Mouse (Mus musculus) ES-Bruce4 (cell line): Measurements from ENCODE around the gene H1foo. TPM values are rescaled to one million over a fixed set of nuclear protein-coding genes. Genes with fewer than 3 reads are reported as not detected.

Experiments
- H3K27ac ChIP-seq: 2 replicates; pipeline ENCODE4 v1.5.1; 2012; ENCODE audit warnings: low read length, inconsistent platforms; ENCODE audit not compliant: insufficient read depth
- H3K27me3 ChIP-seq: 2 replicates; pipeline ENCODE4 v1.6.1; 2012; ENCODE audit warnings: mild to moderate bottlenecking, low read length, inconsistent platforms; ENCODE audit not compliant: control insufficient read depth, poor library complexity, insufficient read depth, severe bottlenecking
- H3K36me3 ChIP-seq: 2 replicates; pipeline ENCODE4 v1.6.1; 2012; ENCODE audit warnings: inconsistent platforms, mild to moderate bottlenecking, low read length, moderate library complexity; ENCODE audit not compliant: control insufficient read depth, poor library complexity, insufficient read depth, severe bottlenecking
- H3K4me1 ChIP-seq: one replicate; pipeline ENCODE4 v1.8.1; 2011; ENCODE audit warnings: low read length; ENCODE audit not compliant: control insufficient read depth, insufficient read depth
- H3K4me3 ChIP-seq: 2 replicates; pipeline ENCODE4 v1.5.1; 2011; ENCODE audit warnings: low read depth, mild to moderate bottlenecking, low read length
- H3K9ac ChIP-seq: 2 replicates; pipeline ENCODE4 v1.6.1; 2012; ENCODE audit warnings: low read depth, mild to moderate bottlenecking, inconsistent platforms; ENCODE audit not compliant: poor library complexity, severe bottlenecking
- H3K9me3 ChIP-seq: replicated peaks from 2 replicates; pipeline ENCODE4 v1.6.1; 2012; ENCODE audit warnings: mild to moderate bottlenecking, low read length, inconsistent platforms; ENCODE audit not compliant: control insufficient read depth, poor library complexity, insufficient read depth, severe bottlenecking
- CTCF ChIP-seq: IDR thresholded peaks from one replicate; pipeline ENCODE4 v1.8.1; 2011; ENCODE audit warnings: low read depth, low read length
- EP300 ChIP-seq: IDR thresholded peaks from 2 replicates; pipeline ENCODE4 v1.6.1; 2011; ENCODE audit warnings: low read depth, low read length; ENCODE audit not compliant: insufficient read depth
- POLR2A ChIP-seq: IDR thresholded peaks from one replicate; pipeline ENCODE4 v1.8.1; 2011; ENCODE audit warnings: low read length; ENCODE audit not compliant: insufficient read depth
- polyA plus RNA-seq: library from polyadenylated mRNA; stranded (reverse); fragments of >200 nt; gene quantifications from 2 replicates; pipeline ENCODE4 v1.2.4, GENCODE M21; 2011; ENCODE audit warnings: low read depth; ENCODE audit not compliant: missing spikeins, insufficient read depth, insufficient read length

Gene H1foo
- polyA plus RNA-seq, 1 experiment = not detected

DNA sequence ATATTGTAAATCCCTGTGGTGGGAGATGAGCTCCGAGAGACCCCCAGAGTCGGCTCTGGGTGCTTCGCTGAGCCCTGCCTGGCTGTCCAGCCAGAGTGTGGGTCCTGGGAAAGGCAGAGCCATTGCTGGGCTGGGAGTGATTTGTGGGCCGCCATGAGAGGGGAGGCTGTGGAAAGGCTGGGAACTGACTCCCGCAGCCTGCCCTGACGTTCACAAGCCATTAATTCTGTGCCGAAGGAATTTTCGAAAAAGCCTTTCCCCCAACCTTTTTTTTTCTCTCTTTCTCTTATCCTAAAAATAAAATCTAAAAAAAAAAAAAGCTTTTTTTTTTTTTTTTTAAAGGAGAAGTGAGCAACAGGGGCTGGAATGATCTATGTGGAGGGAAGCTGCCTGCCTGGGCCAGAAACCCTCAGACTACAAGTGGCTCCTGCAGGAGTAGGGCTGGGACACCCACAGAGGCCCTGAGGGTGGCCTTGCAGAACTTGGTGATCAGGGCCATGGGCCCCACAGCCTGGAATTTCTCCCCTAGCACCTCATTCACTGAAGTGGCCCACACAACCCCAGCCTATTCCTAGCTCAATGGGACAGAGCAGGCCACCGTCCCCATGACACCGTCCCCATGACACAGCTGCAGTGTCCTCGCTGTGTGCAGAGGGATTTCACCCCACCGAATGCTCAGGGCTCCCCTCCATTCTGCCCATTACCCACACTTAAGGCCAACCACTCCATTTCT lies 38.7 kb downstream of the H1foo start:
- no peak overlapping the region for H3K27ac ChIP-seq

DNA sequence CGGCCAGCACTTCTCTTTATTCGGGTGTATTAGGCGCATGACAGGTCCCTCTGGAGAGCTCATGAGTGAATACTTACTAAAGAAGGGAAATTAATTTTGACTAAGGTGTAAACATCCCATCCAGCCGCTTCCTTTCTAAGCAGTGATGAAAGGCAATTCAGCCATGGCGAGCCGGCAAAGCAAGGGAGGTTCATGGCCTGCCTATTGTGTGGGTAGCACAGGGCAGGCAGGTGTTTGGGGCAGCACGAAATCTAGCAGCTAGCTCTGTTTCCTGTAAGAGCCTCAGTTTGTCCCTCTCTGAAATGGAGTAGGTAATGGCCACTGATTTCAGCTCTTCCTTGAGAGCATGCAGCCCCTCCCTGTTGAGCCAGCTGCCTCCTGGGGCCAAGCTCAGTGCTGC lies 39.8 kb downstream of the H1foo start:
- H3K27me3 ChIP-seq = no peaks in the 10 kb centered on the region

More for the DNA sequence above, 38.7 kb downstream of the H1foo start:
- Histone ChIP-seq H3K9ac (no peak overlapping the region), H3K27me3 (no peaks in the 10 kb centered on the region), H3K4me1 (no peaks in the 10 kb centered on the region), H3K4me3 (no peak overlapping the region), H3K9me3 (no peaks in the 10 kb centered on the region), H3K36me3 (no peaks in the 10 kb centered on the region)
- TF ChIP-seq EP300 = no peak
- TF ChIP-seq POLR2A = no peak
- TF ChIP-seq CTCF = no peak

DNA sequence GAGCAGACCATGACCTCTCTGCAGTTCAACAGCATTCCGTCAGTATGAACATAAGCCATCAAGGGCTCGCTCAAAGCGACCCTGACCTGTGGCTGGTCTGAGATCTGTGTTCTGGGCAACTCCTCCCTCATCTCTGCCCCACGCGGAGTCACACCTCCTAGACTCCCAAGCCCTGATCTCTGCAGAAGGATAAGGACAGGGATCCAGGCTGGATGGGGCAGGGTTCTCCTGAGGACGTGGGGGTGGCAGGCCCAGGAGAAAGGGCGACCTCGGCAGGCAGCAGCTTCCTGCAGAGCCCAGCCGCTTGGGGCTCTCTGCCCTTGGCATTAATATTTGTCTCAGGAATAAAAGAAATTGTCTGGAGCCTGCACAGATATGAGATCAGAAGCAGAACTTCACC lies 40.9 kb downstream of the H1foo start:
- no peak overlapping the region for H3K9ac ChIP-seq
- H3K4me1 ChIP-seq = no peaks in the 10 kb centered on the region
- no peak overlapping the region for H3K27ac ChIP-seq
- no peak overlapping the region for H3K4me3 ChIP-seq
- no peaks in the 10 kb centered on the region for H3K36me3 ChIP-seq
- no peak for TF ChIP-seq CTCF
- TF ChIP-seq POLR2A = no peak
- TF ChIP-seq EP300 = no peak
- no peaks in the 10 kb centered on the region for H3K9me3 ChIP-seq
- H3K27me3 ChIP-seq = no peaks in the 10 kb centered on the region

More for the DNA sequence above, 39.8 kb downstream of the H1foo start:
- H3K4me3 ChIP-seq = no peak overlapping the region
- no peak for TF ChIP-seq POLR2A
- no peak for TF ChIP-seq CTCF
- no peaks in the 10 kb centered on the region for H3K9me3 ChIP-seq
- H3K36me3 ChIP-seq = no peaks in the 10 kb centered on the region
- H3K27ac ChIP-seq = no peak overlapping the region
- no peak overlapping the region for H3K9ac ChIP-seq
- H3K4me1 ChIP-seq = no peaks in the 10 kb centered on the region

DNA sequence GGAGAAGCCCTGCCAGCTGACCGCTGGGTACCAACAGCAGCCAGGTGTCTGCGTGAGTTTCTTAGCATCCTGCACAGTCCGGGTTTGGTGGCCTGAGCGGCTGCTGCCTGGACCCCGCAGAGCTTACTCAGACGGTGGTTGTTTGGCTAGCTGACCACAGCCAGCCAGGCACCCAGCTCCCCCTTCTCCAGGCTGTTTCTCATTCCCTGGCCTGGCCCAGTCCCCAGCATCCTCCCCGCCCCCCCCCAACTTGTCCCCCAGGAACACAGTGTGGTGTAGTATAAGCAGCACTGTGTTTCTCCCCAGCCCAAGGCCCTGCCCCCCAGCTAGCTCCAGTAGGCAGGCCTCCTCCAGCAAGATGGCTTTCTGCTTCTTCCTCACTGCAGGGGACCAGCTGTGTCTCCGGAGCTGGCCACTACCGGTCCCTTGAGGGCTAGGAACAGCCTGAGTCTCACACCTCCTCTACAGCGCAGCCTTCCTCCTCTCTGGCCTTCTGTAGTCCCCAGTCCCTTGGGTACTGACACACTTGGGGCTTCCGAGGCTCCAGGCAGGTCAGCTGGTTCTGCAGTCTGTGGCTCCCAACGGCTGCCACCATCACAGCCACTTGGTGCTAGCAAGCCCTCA lies 41.8 kb downstream of the H1foo start:
- H3K27me3 ChIP-seq = no peaks in the 10 kb centered on the region
- no peaks in the 10 kb centered on the region for H3K9me3 ChIP-seq
- H3K4me3 ChIP-seq = no peak overlapping the region
- TF ChIP-seq POLR2A = no peak
- no peak for TF ChIP-seq CTCF
- no peak for TF ChIP-seq EP300
- no peak overlapping the region for H3K9ac ChIP-seq
- H3K27ac ChIP-seq = no peak overlapping the region
- H3K36me3 ChIP-seq = no peaks in the 10 kb centered on the region
- H3K4me1 ChIP-seq = no peaks in the 10 kb centered on the region

DNA sequence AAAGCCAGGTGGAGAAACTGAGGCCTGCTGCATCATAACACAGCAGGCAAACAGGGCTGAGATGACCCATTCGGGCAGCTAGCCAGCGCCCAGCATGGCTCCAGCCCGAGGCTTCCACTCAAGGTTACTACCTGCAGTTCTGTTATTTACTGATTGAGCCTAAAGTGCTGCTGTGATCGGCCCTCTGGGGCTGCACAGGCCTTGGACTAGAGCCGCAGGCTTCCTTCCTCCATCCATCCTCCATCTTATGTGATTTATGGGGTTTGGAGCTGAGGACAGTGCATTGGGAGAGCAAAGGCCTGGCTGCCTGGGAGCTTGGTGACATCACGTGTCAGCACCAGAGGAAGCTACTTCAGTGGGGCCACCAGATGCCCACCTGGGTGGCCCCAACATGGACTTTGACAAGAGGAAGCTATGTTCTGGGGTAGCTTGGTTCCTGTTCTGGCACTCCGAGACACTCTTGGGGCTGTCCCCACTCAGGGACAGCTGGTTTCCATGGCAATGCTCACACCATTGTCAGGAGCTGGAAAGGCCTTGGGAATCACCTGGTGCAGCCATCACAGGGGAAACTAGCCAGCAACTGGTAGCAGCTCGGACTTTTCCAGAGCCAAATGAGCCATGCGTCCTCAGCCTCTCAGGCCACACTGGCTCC lies 42.5 kb downstream of the H1foo start:
- H3K4me1 ChIP-seq = no peaks in the 10 kb centered on the region
- no peak overlapping the region for H3K27ac ChIP-seq

DNA sequence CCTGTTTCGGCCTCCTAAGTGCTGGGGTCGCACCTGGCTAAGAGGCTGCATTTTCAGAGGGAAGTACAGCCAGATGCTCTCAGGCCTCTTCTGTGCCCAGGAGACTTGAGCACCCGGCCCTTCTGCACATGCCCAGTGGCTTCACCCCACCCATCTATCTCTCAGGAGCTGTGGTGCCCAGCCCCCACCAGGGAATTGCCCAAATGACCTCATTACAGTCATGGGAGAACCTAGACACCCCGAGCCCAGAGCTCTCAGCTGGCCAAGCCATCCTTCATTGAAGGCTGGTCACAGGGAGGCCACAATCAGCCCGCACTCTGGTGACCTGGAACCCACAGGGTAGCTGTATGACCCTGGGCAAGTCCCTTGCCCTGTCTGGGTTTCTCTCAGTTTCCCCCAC lies 44.3 kb downstream of the H1foo start:
- H3K4me3 ChIP-seq = no peak overlapping the region
- H3K27me3 ChIP-seq = peaks cover 11% of the 10 kb centered on the region; the same call in 1 of the 2 replicates

More for the DNA sequence above, 42.5 kb downstream of the H1foo start:
- TF ChIP-seq CTCF = no peak
- TF ChIP-seq POLR2A = no peak
- TF ChIP-seq EP300 = no peak
- Histone ChIP-seq H3K9me3 (no peaks in the 10 kb centered on the region), H3K36me3 (no peaks in the 10 kb centered on the region), H3K4me3 (no peak overlapping the region), H3K9ac (no peak overlapping the region), H3K27me3 (no peaks in the 10 kb centered on the region)

More for the DNA sequence above, 44.3 kb downstream of the H1foo start:
- Histone ChIP-seq H3K27ac (no peak overlapping the region), H3K9me3 (no peaks in the 10 kb centered on the region), H3K9ac (no peak overlapping the region), H3K36me3 (no peaks in the 10 kb centered on the region), H3K4me1 (no peaks in the 10 kb centered on the region)
- TF ChIP-seq POLR2A (no peak), CTCF (no peak), EP300 (no peak)
